Mouse (Mus musculus) brain, embryonic 14.5 days (tissue): ENCODE data around the gene Bank1.

ENCODE experiments used
- CTCF ChIP-seq: fragments of 200-500 bp; IDR thresholded peaks from 2 replicates; pipeline ENCODE4 v1.5.1; 2012; ENCODE audit warnings: inconsistent platforms, mild to moderate bottlenecking, moderate library complexity, borderline replicate concordance; ENCODE audit not compliant: insufficient read depth, insufficient read length; ENCODE audit errors: extremely low read depth
- POLR2A ChIP-seq: fragments of 200-500 bp; IDR thresholded peaks from 2 replicates; pipeline ENCODE4 v1.6.1; 2012; ENCODE audit warnings: mild to moderate bottlenecking, inconsistent platforms, borderline replicate concordance; ENCODE audit not compliant: poor library complexity, insufficient read depth, insufficient read length, severe bottlenecking; ENCODE audit errors: extremely low read depth

DNA sequence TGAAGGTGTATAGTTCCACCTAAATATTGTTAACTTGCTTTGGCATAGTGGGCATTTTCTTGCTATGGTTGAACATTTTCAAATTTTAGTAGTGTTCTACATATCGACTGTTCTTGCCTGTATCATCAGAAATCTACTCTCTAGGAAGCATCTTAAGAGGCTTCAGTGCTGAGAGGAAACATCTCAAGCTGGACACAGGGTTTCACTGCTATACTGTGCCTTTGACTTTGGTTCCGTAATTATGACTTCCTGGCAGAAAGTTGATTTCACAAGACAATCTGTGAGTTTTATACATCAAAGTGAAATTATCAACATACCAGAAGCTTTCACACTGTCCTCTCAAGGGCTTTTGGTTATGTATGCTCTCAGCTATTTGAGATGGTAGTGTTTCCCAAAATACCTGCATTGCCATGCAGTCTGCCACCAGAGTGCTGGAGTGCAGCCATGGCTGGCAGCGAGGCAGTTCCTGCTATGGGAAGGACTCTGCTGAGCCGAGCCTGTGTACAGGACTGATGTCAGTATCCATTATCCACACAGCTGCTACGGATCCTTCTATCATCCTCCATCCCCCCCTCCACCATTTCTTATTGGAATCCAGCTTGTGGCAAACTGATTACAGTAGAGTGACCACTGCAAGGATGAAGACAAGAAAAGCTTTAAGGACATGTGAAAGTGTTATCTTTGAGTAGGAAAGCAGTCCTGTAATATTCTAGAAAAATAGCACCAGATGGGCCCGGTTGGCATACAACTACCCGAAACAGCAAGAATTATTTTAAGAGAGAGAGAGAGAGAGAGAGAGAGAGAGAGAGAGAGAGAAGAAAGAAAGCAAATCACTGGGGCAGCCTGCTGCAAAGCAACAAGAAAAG lies 160.5 kb downstream of the Bank1 start:
- TF ChIP-seq POLR2A: no peak
- no peak for TF ChIP-seq CTCF
